Mouse (Mus musculus): Measurements from ENCODE around the gene Sec24d.

- TF ChIP-seq POLR2A (IDR thresholded peaks at IDR 0.05; ENCODE audit: low read depth, low read length) (no peak), CTCF (IDR thresholded peaks at IDR 0.05; ENCODE audit: extremely low read depth, insufficient read length, insufficient replicate concordance, low read depth, low read length) (no peak)
These were observed 123.9 kb downstream of the Sec24d start for GRCm38 (mm10) chr3:123391180-123391579.
